Mouse (Mus musculus) lung, adult 2 months (tissue): ENCODE data around the gene Agk. TPM values are rescaled to one million over a fixed set of nuclear protein-coding genes. Genes with fewer than 3 reads are reported as not detected.

ENCODE experiments used
- DNase-seq: peaks from one replicate; pipeline ENCODE4 v3.0.0; 2022
- H3K4me1 ChIP-seq: fragments of 200-500 bp; 2 replicates; pipeline ENCODE4 v1.6.1; 2011; ENCODE audit warnings: low read length; ENCODE audit not compliant: control insufficient read depth, insufficient read depth
- H3K4me3 ChIP-seq: fragments of 200-500 bp; replicated peaks from 2 replicates; pipeline ENCODE3; 2011; ENCODE audit warnings: low read depth, mild to moderate bottlenecking, control low read depth, low read length; ENCODE audit errors: extremely low read depth
- CTCF ChIP-seq: fragments of 200-500 bp; IDR thresholded peaks from 2 replicates; pipeline ENCODE4 v1.5.1; 2011; ENCODE audit warnings: mild to moderate bottlenecking, low read length, control low read depth; ENCODE audit not compliant: insufficient read depth
- POLR2A ChIP-seq: fragments of 200-500 bp; IDR thresholded peaks from 2 replicates; pipeline ENCODE4 v1.6.1; 2011; ENCODE audit warnings: low read depth, mild to moderate bottlenecking, control low read depth, low read length, borderline replicate concordance; ENCODE audit errors: extremely low read depth
- WGBS: fragments of 180-500 bp; shearing (Covaris S2); methylation state at CpG from one replicate; pipeline ENCODE4 v1.1.7; 2018; 5-methylcytosine and 5-hydroxymethylcytosine counted together
- polyA plus RNA-seq: library from polyadenylated mRNA; depleted of rRNA; stranded (reverse); fragments of >200 nt; gene quantifications from 2 replicates; pipeline ENCODE4 v1.2.3, GENCODE M21; 2012

Agk gene
- polyA plus RNA-seq, 1 experiment, result 10.2 TPM

GRCm38 (mm10) chr6:40350856-40351255 is 25.9 kb downstream of the Agk start:
- H3K4me3 ChIP-seq, result no peak overlapping the region

GRCm38 (mm10) chr6:40353360-40353759 is 28.4 kb downstream of the Agk start:
- 93% methylated on average over 7 of the region's 7 CpGs for WGBS
- Histone ChIP-seq H3K4me3 (no peak overlapping the region), H3K4me1 (no peaks in the 10 kb centered on the region)
- DNase-seq, result no peak
- TF ChIP-seq POLR2A, result no peak
- TF ChIP-seq CTCF, result no peak

More at GRCm38 (mm10) chr6:40350856-40351255, 25.9 kb downstream of the Agk start:
- TF ChIP-seq POLR2A (no peak), CTCF (no peak)
- DNase-seq, result no peak
- H3K4me1 ChIP-seq, result peaks cover 5% of the 10 kb centered on the region; the same call in 1 of the 2 replicates

GRCm38 (mm10) chr6:40371031-40371430 is 46.1 kb downstream of the Agk start:
- H3K4me3 ChIP-seq, result no peak overlapping the region
- H3K4me1 ChIP-seq, result no peaks in the 10 kb centered on the region; the same call in 1 of the 2 replicates
- 84% methylated on average over 6 of the region's 6 CpGs for WGBS
- TF ChIP-seq CTCF (no peak), POLR2A (no peak)
- no peak for DNase-seq

- TF ChIP-seq POLR2A (no peak), CTCF (no peak)
- DNase-seq, result no peak
- 69% methylated on average over 3 of the region's 3 CpGs for WGBS
- Histone ChIP-seq H3K4me3 (no peak overlapping the region), H3K4me1 (no peaks in the 10 kb centered on the region)
Observed at GRCm38 (mm10) chr6:40380181-40380580, 55.2 kb downstream of the Agk start.

- no peak for DNase-seq
- TF ChIP-seq CTCF (no peak), POLR2A (no peak)
- 86% methylated on average over 4 of the region's 4 CpGs for WGBS
Observed at GRCm38 (mm10) chr6:40381908-40382307, 56.9 kb downstream of the Agk start.

GRCm38 (mm10) chr6:40385682-40386081 is 60.7 kb downstream of the Agk start:
- TF ChIP-seq CTCF, result no peak
- no peak for TF ChIP-seq POLR2A
- DNase-seq, result no peak
- no peaks in the 10 kb centered on the region for H3K4me1 ChIP-seq
- WGBS, result 56% methylated on average over 3 of the region's 3 CpGs
- H3K4me3 ChIP-seq, result no peak overlapping the region

More at GRCm38 (mm10) chr6:40381908-40382307, 56.9 kb downstream of the Agk start:
- no peak overlapping the region for H3K4me3 ChIP-seq
- H3K4me1 ChIP-seq, result no peaks in the 10 kb centered on the region

GRCm38 (mm10) chr6:40388660-40389059 is 63.7 kb downstream of the Agk start:
- no peak overlapping the region for H3K4me3 ChIP-seq
- WGBS, result 72% methylated on average over 4 of the region's 4 CpGs
- no peaks in the 10 kb centered on the region for H3K4me1 ChIP-seq
- no peak for DNase-seq
- TF ChIP-seq CTCF (no peak), POLR2A (no peak)

- no peak for DNase-seq
- WGBS, result 93% methylated on average over 1 of the region's 1 CpGs
- TF ChIP-seq CTCF (no peak), POLR2A (no peak)
- no peaks in the 10 kb centered on the region for H3K4me1 ChIP-seq
- no peak overlapping the region for H3K4me3 ChIP-seq
Observed at GRCm38 (mm10) chr6:40390975-40391374, 66.0 kb downstream of the Agk start.

GRCm38 (mm10) chr6:40393213-40393612 is 68.2 kb downstream of the Agk start:
- no peak overlapping the region for H3K4me3 ChIP-seq
- TF ChIP-seq CTCF (peak; percentile 79), POLR2A (no peak)
- 38% methylated on average over 3 of the region's 3 CpGs for WGBS
- peak; percentile 56 for DNase-seq
- no peaks in the 10 kb centered on the region for H3K4me1 ChIP-seq

GRCm38 (mm10) chr6:40402031-40402430 is 77.1 kb downstream of the Agk start:
- Histone ChIP-seq H3K4me3 (no peak overlapping the region), H3K4me1 (no peaks in the 10 kb centered on the region)
- 64% methylated on average over 2 of the region's 2 CpGs for WGBS
- no peak for DNase-seq
- TF ChIP-seq CTCF, result no peak
- no peak for TF ChIP-seq POLR2A
